In genomic region chr10:19551585-19551984, GRCm38 (mm10) we compare ENCODE assay signal across 17 mouse cellular contexts. TPM values are rescaled to one million over a fixed set of nuclear protein-coding genes. Genes with fewer than 3 reads are reported as not detected.
DNase-seq lines count a peak whose midpoint lies in the region; ATAC-seq lines count a peak whose summit lies in the region.
"Had no signal": no experiment of that assay in that cellular context is flagged by ENCODE, and none has a peak within 500 bp of the region (broad histone marks: within the 10 kb centered on the region; RNA-seq: fewer than 3 reads in every experiment).

No protein-coding gene starts in this region.

- DNase-seq in 416B (ENCODE audit: low read depth) = peak; percentile 26
- no peak for DNase-seq in layer of hippocampus, adult 8-10 months (ENCODE audit: low spot score in 2 of 2)
- DNase-seq: adrenal gland, adult 8-10 months; adrenal gland, postnatal 14 days; adrenal gland, postnatal 36 days; cerebellum, adult 11-12 months; cerebellum, adult 2 months; cerebellum, adult 9-10 months; cerebellum, postnatal 10 days; cerebellum, postnatal 25 days had no signal

- ATAC-seq in megakaryocyte, adult 5-6 weeks (ENCODE audit: poor library complexity, severe bottlenecking) = peak; percentile 59
- peak; percentile 77; the same call in 1 of the 2 replicates for ATAC-seq in neutrophil, adult 5-6 weeks (ENCODE audit: extremely low read depth, insufficient number of reproducible peaks, low FRiP score, poor library complexity, severe bottlenecking)
- no peak for ATAC-seq in erythroid progenitor cell, adult 5-6 weeks (replicated peaks; ENCODE audit: low FRiP score, poor library complexity, severe bottlenecking)
- ATAC-seq: activated CD4-positive, CD25-positive, alpha-beta regulatory T cell, adult 4 months; forebrain, embryonic 14.5 days; forebrain, embryonic 16.5 days; Patski had no signal

RNA-seq across cellular contexts. Expression of gene Ifngr1, which starts 40.2 kb away (rescaled TPM):
- total RNA-seq in megakaryocyte, adult 5-6 weeks (2015) = 314 and 331 TPM in 2 replicates
- total RNA-seq in megakaryocyte, adult 5-6 weeks (2017) = 241 and 246 TPM in 2 replicates
- 226 and 254 TPM in 2 replicates for total RNA-seq in neutrophil, adult 5-6 weeks (2017)
- total RNA-seq in erythroid progenitor cell, adult 5-6 weeks (2015; ENCODE audit: low replicate concordance) = 58.3 and 86.9 TPM in 2 replicates
- total RNA-seq in erythroid progenitor cell, adult 5-6 weeks (2017; ENCODE audit: low replicate concordance) = 36.6 and 37.5 TPM in 2 replicates
- total RNA-seq in layer of hippocampus, adult 8-10 months (2022) = 10 to 100 TPM; 20.6 to 30.4 (median 25.0) TPM
